Mouse (Mus musculus): Measurements from ENCODE around the gene Mrpl28.

DNA sequence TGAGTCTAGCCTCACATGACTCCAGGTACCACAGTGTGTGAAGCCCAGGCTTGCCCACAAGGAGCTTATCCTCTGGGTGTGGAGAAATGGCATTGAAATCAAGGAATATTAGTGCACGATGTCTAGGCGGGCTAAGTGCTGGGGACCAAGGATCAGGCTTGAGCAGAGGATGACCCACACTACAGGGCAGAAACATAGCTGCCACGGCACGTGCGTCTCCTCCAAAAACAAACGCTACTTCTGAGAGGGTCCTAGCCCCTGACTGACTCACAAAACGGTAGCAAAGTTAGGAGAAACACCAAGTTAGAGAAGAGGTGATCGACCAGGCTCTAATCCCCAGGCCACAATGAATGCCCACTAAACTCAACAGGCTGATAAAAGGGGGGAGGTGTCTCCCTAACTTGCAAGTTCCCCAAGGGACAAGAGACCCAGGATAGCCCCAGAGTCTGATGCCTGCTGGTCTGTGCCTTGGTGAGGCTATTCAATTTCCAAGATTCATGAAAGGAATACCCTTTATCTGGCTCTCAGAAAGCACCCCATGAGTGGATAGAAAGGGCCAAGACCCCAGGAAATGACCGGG, 28.7 kb upstream of the Mrpl28 start:
- TF ChIP-seq POLR2A (IDR thresholded peaks at IDR 0.05; ENCODE audit: insufficient read depth, low read depth, low read length) (no peak), CTCF (IDR thresholded peaks at IDR 0.05; ENCODE audit: insufficient read depth, low read depth, low read length) (no peak)
